Mouse (Mus musculus): ENCODE measurements around the gene Alkbh7. TPM values are rescaled to one million over a fixed set of nuclear protein-coding genes. Genes with fewer than 3 reads are reported as not detected.

Alkbh7 gene
- polyA plus RNA-seq, 1 experiment from 2014 or later, result 45.7 TPM

- ATAC-seq (ENCODE audit: low FRiP score, low TSS enrichment), result peak; percentile 96
- under 1% methylated on average over 52 of the region's 52 CpGs for WGBS
These were observed 6.9 kb upstream of the Alkbh7 start, which contains the start of gene Clpp for GRCm38 (mm10) chr17:56990115-56990746. Gene Clpp, plus strand, starts transcription at chr17:56990305.

GRCm38 (mm10) chr17:56990966-56991365, 6.2 kb upstream of the Alkbh7 start:
- H3K27me3 ChIP-seq (ENCODE audit: control insufficient read depth, insufficient read depth, low read length), result no peaks in the 10 kb centered on the region
- H3K9me3 ChIP-seq (ENCODE audit: control insufficient read depth, low read length), result no peaks in the 10 kb centered on the region
- no peak overlapping the region for H3K27ac ChIP-seq (replicated peaks; ENCODE audit: low read depth, low read length)
- peak overlapping the region; percentile 84 for H3K9ac ChIP-seq (replicated peaks; ENCODE audit: low read length)
- peaks cover 11% of the 10 kb centered on the region for H3K4me1 ChIP-seq (ENCODE audit: control insufficient read depth, insufficient read depth, low read length)
- peak overlapping the region; percentile 70 for H3K4me2 ChIP-seq (ENCODE audit: low read length)
- peak overlapping the region; percentile 87 for H3K4me3 ChIP-seq (replicated peaks; ENCODE audit: low read depth, low read length)
- WGBS, result 78% methylated on average over 2 of the region's 2 CpGs
- ATAC-seq (ENCODE audit: low FRiP score, low TSS enrichment), result no peak
- DNase-seq, result no peak
- H3K36me3 ChIP-seq (ENCODE audit: control insufficient read depth, insufficient read depth, low read length), result peaks cover 37% of the 10 kb centered on the region

More at GRCm38 (mm10) chr17:56990115-56990746, 6.9 kb upstream of the Alkbh7 start, which contains the start of gene Clpp:
- Histone ChIP-seq H3K9ac (replicated peaks; ENCODE audit: low read length) (peak within 1 kb of the TSS; percentile 84), H3K27ac (replicated peaks; ENCODE audit: low read depth, low read length) (peak within 1 kb of the TSS; percentile 82), H3K4me3 (replicated peaks; ENCODE audit: low read depth, low read length) (peak within 1 kb of the TSS; percentile 87), H3K27me3 (ENCODE audit: control insufficient read depth, insufficient read depth, low read length) (no peaks in the 10 kb centered on the region), H3K36me3 (ENCODE audit: control insufficient read depth, insufficient read depth, low read length) (peaks cover 29% of the 10 kb centered on the region), H3K9me3 (ENCODE audit: control insufficient read depth, low read length) (no peaks in the 10 kb centered on the region), H3K4me1 (ENCODE audit: control insufficient read depth, insufficient read depth, low read length) (peaks cover 11% of the 10 kb centered on the region), H3K4me2 (ENCODE audit: low read length) (peak within 1 kb of the TSS; percentile 70)
- DNase-seq, result peak; percentile 97

- Histone ChIP-seq H3K36me3 (ENCODE audit: control insufficient read depth, insufficient read depth, low read length) (peaks cover 54% of the 10 kb centered on the region), H3K4me2 (ENCODE audit: low read length) (no peak overlapping the region), H3K4me1 (ENCODE audit: control insufficient read depth, insufficient read depth, low read length) (peaks cover 20% of the 10 kb centered on the region), H3K9ac (replicated peaks; ENCODE audit: low read length) (no peak overlapping the region), H3K27me3 (ENCODE audit: control insufficient read depth, insufficient read depth, low read length) (no peaks in the 10 kb centered on the region), H3K4me3 (replicated peaks; ENCODE audit: low read depth, low read length) (no peak overlapping the region), H3K27ac (replicated peaks; ENCODE audit: low read depth, low read length) (no peak overlapping the region), H3K9me3 (ENCODE audit: control insufficient read depth, low read length) (no peaks in the 10 kb centered on the region)
- ATAC-seq (ENCODE audit: low FRiP score, low TSS enrichment) (no peak), DNase-seq (no peak)
- WGBS, result 91% methylated on average over 8 of the region's 8 CpGs
These were observed 2.1 kb upstream of the Alkbh7 start for GRCm38 (mm10) chr17:56995046-56995445.

GRCm38 (mm10) chr17:56996506-56996905, 633 bp upstream of the Alkbh7 start:
- WGBS, result 81% methylated on average over 2 of the region's 2 CpGs
- Histone ChIP-seq H3K27me3 (ENCODE audit: control insufficient read depth, insufficient read depth, low read length) (no peaks in the 10 kb centered on the region), H3K4me3 (replicated peaks; ENCODE audit: low read depth, low read length) (no peak overlapping the region), H3K27ac (replicated peaks; ENCODE audit: low read depth, low read length) (no peak overlapping the region), H3K9me3 (ENCODE audit: control insufficient read depth, low read length) (no peaks in the 10 kb centered on the region), H3K9ac (replicated peaks; ENCODE audit: low read length) (no peak overlapping the region), H3K4me1 (ENCODE audit: control insufficient read depth, insufficient read depth, low read length) (peaks cover 12% of the 10 kb centered on the region; the same call in 1 of the 2 replicates), H3K36me3 (ENCODE audit: control insufficient read depth, insufficient read depth, low read length) (peaks cover 61% of the 10 kb centered on the region), H3K4me2 (ENCODE audit: low read length) (peak overlapping the region; percentile 72)
- DNase-seq (no peak), ATAC-seq (ENCODE audit: low FRiP score, low TSS enrichment) (no peak)

GRCm38 (mm10) chr17:56999414-56999813, 2.3 kb downstream of the Alkbh7 start:
- Histone ChIP-seq H3K36me3 (ENCODE audit: control insufficient read depth, insufficient read depth, low read length) (peaks cover 60% of the 10 kb centered on the region), H3K27ac (replicated peaks; ENCODE audit: low read depth, low read length) (no peak overlapping the region), H3K4me1 (ENCODE audit: control insufficient read depth, insufficient read depth, low read length) (peaks cover 9% of the 10 kb centered on the region; the same call in 1 of the 2 replicates), H3K4me2 (ENCODE audit: low read length) (no peak overlapping the region), H3K4me3 (replicated peaks; ENCODE audit: low read depth, low read length) (no peak overlapping the region), H3K9ac (replicated peaks; ENCODE audit: low read length) (no peak overlapping the region), H3K27me3 (ENCODE audit: control insufficient read depth, insufficient read depth, low read length) (no peaks in the 10 kb centered on the region), H3K9me3 (ENCODE audit: control insufficient read depth, low read length) (no peaks in the 10 kb centered on the region)
- WGBS, result 93% methylated on average over 9 of the region's 9 CpGs
- DNase-seq (no peak), ATAC-seq (ENCODE audit: low FRiP score, low TSS enrichment) (no peak)

- Histone ChIP-seq H3K9ac (replicated peaks; ENCODE audit: low read length) (no peak within 1 kb of the TSS), H3K27me3 (ENCODE audit: control insufficient read depth, insufficient read depth, low read length) (no peaks in the 10 kb centered on the region), H3K27ac (replicated peaks; ENCODE audit: low read depth, low read length) (no peak within 1 kb of the TSS), H3K9me3 (ENCODE audit: control insufficient read depth, low read length) (no peaks in the 10 kb centered on the region), H3K4me1 (ENCODE audit: control insufficient read depth, insufficient read depth, low read length) (peaks cover 9% of the 10 kb centered on the region; the same call in 1 of the 2 replicates), H3K4me3 (replicated peaks; ENCODE audit: low read depth, low read length) (no peak within 1 kb of the TSS), H3K4me2 (ENCODE audit: low read length) (no peak within 1 kb of the TSS), H3K36me3 (ENCODE audit: control insufficient read depth, insufficient read depth, low read length) (peaks cover 60% of the 10 kb centered on the region)
- DNase-seq (no peak), ATAC-seq (ENCODE audit: low FRiP score, low TSS enrichment) (no peak)
- WGBS, result 82% methylated on average over 9 of the region's 9 CpGs
These were observed 3.0 kb downstream of the Alkbh7 start, which contains the start of gene Pspn for GRCm38 (mm10) chr17:56999968-57000609. Gene Pspn, minus strand, starts transcription at chr17:57000018.

- no peaks in the 10 kb centered on the region for H3K9me3 ChIP-seq (ENCODE audit: control insufficient read depth, low read length)
- no peak overlapping the region for H3K4me3 ChIP-seq (replicated peaks; ENCODE audit: low read depth, low read length)
- DNase-seq, result no peak
- H3K36me3 ChIP-seq (ENCODE audit: control insufficient read depth, insufficient read depth, low read length), result peaks cover 60% of the 10 kb centered on the region
- H3K9ac ChIP-seq (replicated peaks; ENCODE audit: low read length), result no peak overlapping the region
- H3K4me1 ChIP-seq (ENCODE audit: control insufficient read depth, insufficient read depth, low read length), result peaks cover 9% of the 10 kb centered on the region; the same call in 1 of the 2 replicates
- no peaks in the 10 kb centered on the region for H3K27me3 ChIP-seq (ENCODE audit: control insufficient read depth, insufficient read depth, low read length)
- no peak overlapping the region for H3K4me2 ChIP-seq (ENCODE audit: low read length)
- WGBS, result 80% methylated on average over 8 of the region's 8 CpGs
- no peak overlapping the region for H3K27ac ChIP-seq (replicated peaks; ENCODE audit: low read depth, low read length)
- ATAC-seq (ENCODE audit: low FRiP score, low TSS enrichment), result no peak
These were observed 4.1 kb downstream of the Alkbh7 start for GRCm38 (mm10) chr17:57001228-57001627.

- no peak overlapping the region for H3K9ac ChIP-seq (replicated peaks; ENCODE audit: low read length)
- ATAC-seq (ENCODE audit: low FRiP score, low TSS enrichment), result no peak
- no peak for DNase-seq
- no peak overlapping the region for H3K4me3 ChIP-seq (replicated peaks; ENCODE audit: low read depth, low read length)
- H3K27me3 ChIP-seq (ENCODE audit: control insufficient read depth, insufficient read depth, low read length), result no peaks in the 10 kb centered on the region
- peaks cover 80% of the 10 kb centered on the region for H3K36me3 ChIP-seq (ENCODE audit: control insufficient read depth, insufficient read depth, low read length)
- no peak overlapping the region for H3K4me2 ChIP-seq (ENCODE audit: low read length)
- no peaks in the 10 kb centered on the region for H3K9me3 ChIP-seq (ENCODE audit: control insufficient read depth, low read length)
- no peaks in the 10 kb centered on the region for H3K4me1 ChIP-seq (ENCODE audit: control insufficient read depth, insufficient read depth, low read length)
- no peak overlapping the region for H3K27ac ChIP-seq (replicated peaks; ENCODE audit: low read depth, low read length)
- WGBS, result 91% methylated on average over 7 of the region's 7 CpGs
These were observed 6.9 kb downstream of the Alkbh7 start for GRCm38 (mm10) chr17:57003994-57004393.

Data from midbrain, embryonic 14.5 days (tissue).